Mouse (Mus musculus) liver, embryonic 14 days (tissue): ENCODE results near the gene Fem1b. TPM values are rescaled to one million over a fixed set of nuclear protein-coding genes. Genes with fewer than 3 reads are reported as not detected.

ENCODE experiments used
- polyA plus RNA-seq: library from polyadenylated mRNA; depleted of rRNA; stranded (reverse); fragments of >200 nt; gene quantifications from 2 replicates; pipeline ENCODE4 v1.2.3, GENCODE M21; 2012; rRNA removed

The Fem1b gene
- polyA plus RNA-seq = 8.1 and 9.8 TPM in 2 replicates

GRCm38 (mm10) chr9:62811516-62812121 is at the start of gene Fem1b:
TSS of gene Fem1b (minus strand) at chr9:62811934.

GRCm38 (mm10) chr9:62857719-62858261 is 46.1 kb upstream of the Fem1b start, which contains the start of gene Calml4:
TSS of gene Calml4 (plus strand) at chr9:62858080.

GRCm38 (mm10) chr9:62838506-62839171 is 26.9 kb upstream of the Fem1b start, which contains the start of gene Cln6:
TSS of gene Cln6 (plus strand) at chr9:62838785.

Other genes with a start within 250 kb of the Fem1b start
- gene Itga11, start 134.1 kb downstream of the Fem1b start, polyA plus RNA-seq = 0.07 and 0.12 TPM in 2 replicates
- gene Cln6, start 26.9 kb upstream of the Fem1b start, polyA plus RNA-seq = 14.5 and 17.3 TPM in 2 replicates
- 0.97 and 1.3 TPM in 2 replicates for gene Calml4, start 46.1 kb upstream of the Fem1b start, polyA plus RNA-seq
- gene Pias1, start 176.0 kb upstream of the Fem1b start, polyA plus RNA-seq = 8.7 and 9.8 TPM in 2 replicates